Mouse (Mus musculus) regulatory T cell (primary cell): ENCODE results near the gene Gm15097.

Experiments
- in situ Hi-C: fragments of 300-600 bp; cut with MboI, MseI; formaldehyde crosslinking; loops from one replicate; pipeline ENCODE4 v1.15.1; 2025; ENCODE audit warnings: high pct_unique_total_duplicates

The Gm15097 gene

GRCm38 (mm10) chrX:149784173-149784572 lies at the start of gene Gm15097:
Gm15097 (plus strand) TSS chrX:149784473.
- in situ Hi-C loops, result loop anchor here (10.0 kb wide), 1 partner anchor 909 kb away; no protein-coding TSS in a partner anchor

DNA sequence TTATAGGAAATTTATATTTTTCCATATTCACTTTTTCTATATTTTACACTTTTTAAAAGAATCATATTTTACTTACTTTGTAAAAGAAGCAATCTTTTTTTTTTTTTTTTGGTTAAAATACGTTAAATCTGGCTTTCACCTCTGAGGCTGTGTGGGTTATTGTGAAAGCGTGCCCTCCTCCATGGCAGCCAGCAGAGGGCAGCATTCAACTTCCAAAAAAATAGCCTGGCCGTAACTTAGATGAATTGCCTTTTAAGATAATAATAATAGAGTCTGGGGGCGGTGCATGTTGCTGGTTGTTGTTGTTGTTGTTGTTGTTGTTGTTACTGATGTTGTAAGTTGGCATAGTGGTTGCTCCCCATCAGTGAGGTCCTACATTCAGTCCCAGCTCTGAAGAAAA lies 21.4 kb upstream of the Gm15097 start:
- in situ Hi-C loops, result loop anchor here (10.0 to 25.0 kb wide), 5 partner anchors 699 to 1876 kb away; partner anchors contain the start of genes Ott and Tmem29

- in situ Hi-C loops, result loop anchor here (10.0 kb wide), 2 partner anchors 164 to 186 kb away; no protein-coding TSS in a partner anchor
Observed at GRCm38 (mm10) chrX:149811178-149811577, 26.9 kb downstream of the Gm15097 start.
